Comparison of ENCODE assay signal across 15 mouse cellular contexts in genomic region chr10:7077389-7077808, GRCm38 (mm10). TPM values are rescaled to one million over a fixed set of nuclear protein-coding genes. Genes with fewer than 3 reads are reported as not detected.
DNase-seq lines count a peak whose midpoint lies in the region; ATAC-seq and TF ChIP-seq lines count a peak whose summit lies in the region.
"Had no signal": no experiment of that assay in that cellular context is flagged by ENCODE, and none has a peak within 500 bp of the region (broad histone marks: within the 10 kb centered on the region; RNA-seq: fewer than 3 reads in every experiment).

No protein-coding gene starts in this region.

- H3K4me3 ChIP-seq in kidney, embryonic 14.5 days (ENCODE audit: low read length) = no peak overlapping the region
- H3K4me3 ChIP-seq in lung, postnatal 0 days (ENCODE audit: low read depth, low read length) = no peak overlapping the region
- no peak overlapping the region for H3K4me3 ChIP-seq in lung, adult 2 months (replicated peaks; ENCODE audit: extremely low read depth, low read depth, low read length)
- H3K4me3 ChIP-seq: forebrain, embryonic 13.5 days; gastrocnemius, adult 2 months; left cerebral cortex, adult 2 months; neural tube, embryonic 15.5 days had no signal

- TF ChIP-seq POLR2A in lung, adult 2 months (IDR thresholded peaks at IDR 0.05; ENCODE audit: borderline replicate concordance, extremely low read depth, low read depth, low read length) = no peak

- no peaks in the 10 kb centered on the region for H3K36me3 ChIP-seq in kidney, embryonic 14.5 days (ENCODE audit: control insufficient read depth, insufficient read depth, low read length)
- no peaks in the 10 kb centered on the region for H3K36me3 ChIP-seq in lung, postnatal 0 days (ENCODE audit: insufficient read depth, low read length)
- H3K36me3 ChIP-seq: embryonic facial prominence, embryonic 15.5 days; neural tube, embryonic 15.5 days had no signal

- H3K9ac ChIP-seq in kidney, embryonic 14.5 days (ENCODE audit: low read depth, low read length) = no peak overlapping the region
- H3K9ac ChIP-seq in lung, postnatal 0 days (replicated peaks; ENCODE audit: low read depth) = no peak overlapping the region
- H3K9ac ChIP-seq: embryonic facial prominence, embryonic 15.5 days; forebrain, embryonic 13.5 days; neural tube, embryonic 15.5 days had no signal

- H3K4me2 ChIP-seq in kidney, embryonic 14.5 days (replicated peaks; ENCODE audit: low read depth, low read length) = no peak overlapping the region
- no peak overlapping the region for H3K4me2 ChIP-seq in lung, postnatal 0 days (replicated peaks; ENCODE audit: low read depth, low read length)
- H3K4me2 ChIP-seq: forebrain, embryonic 13.5 days; liver, embryonic 11.5 days had no signal

- WGBS in kidney, embryonic 14.5 days = 54% methylated on average over 7 of the region's 7 CpGs
- 47% methylated on average over 7 of the region's 7 CpGs for WGBS in lung, postnatal 0 days
- WGBS in lung, adult 2 months = 67% methylated on average over 7 of the region's 7 CpGs

- no peak for TF ChIP-seq CTCF in lung, postnatal 0 days (IDR thresholded peaks at IDR 0.05)
- no peak for TF ChIP-seq CTCF in lung, adult 2 months (IDR thresholded peaks at IDR 0.05; ENCODE audit: insufficient read depth, low read length)

- H3K9me3 ChIP-seq in kidney, embryonic 14.5 days (ENCODE audit: control insufficient read depth, low read length) = no peaks in the 10 kb centered on the region
- no peaks in the 10 kb centered on the region for H3K9me3 ChIP-seq in lung, postnatal 0 days (ENCODE audit: low read length)
- H3K9me3 ChIP-seq: embryonic facial prominence, embryonic 15.5 days; forebrain, embryonic 13.5 days; neural tube, embryonic 15.5 days had no signal

- TF ChIP-seq EP300 in lung, postnatal 0 days (IDR thresholded peaks at IDR 0.05) = no peak

- no peaks in the 10 kb centered on the region for H3K4me1 ChIP-seq in kidney, embryonic 14.5 days (ENCODE audit: control insufficient read depth, insufficient read depth, low read length)
- no peaks in the 10 kb centered on the region for H3K4me1 ChIP-seq in lung, postnatal 0 days (ENCODE audit: insufficient read depth, low read depth, low read length)
- no peaks in the 10 kb centered on the region for H3K4me1 ChIP-seq in lung, adult 2 months (ENCODE audit: control insufficient read depth, insufficient read depth, low read length)
- H3K4me1 ChIP-seq: forebrain, embryonic 13.5 days; neural tube, embryonic 15.5 days had no signal

- peak overlapping the region; percentile 65; the same call in 1 of the 2 replicates for H3K27ac ChIP-seq in kidney, embryonic 14.5 days (ENCODE audit: low read depth, low read length)
- no peak overlapping the region for H3K27ac ChIP-seq in lung, postnatal 0 days (ENCODE audit: low read length)
- H3K27ac ChIP-seq: forebrain, embryonic 13.5 days had no signal

- peak; percentile 47; the same call in 1 of the 2 replicates for ATAC-seq in kidney, embryonic 14.5 days (ENCODE audit: low FRiP score, low TSS enrichment)
- ATAC-seq in lung, postnatal 0 days = no peak
- ATAC-seq: CD4-positive, CD25-positive, alpha-beta regulatory T cell, adult 4 months had no signal

- H3K27me3 ChIP-seq in kidney, embryonic 14.5 days (ENCODE audit: control insufficient read depth, insufficient read depth, low read length) = no peaks in the 10 kb centered on the region
- no peaks in the 10 kb centered on the region for H3K27me3 ChIP-seq in lung, postnatal 0 days (replicated peaks; ENCODE audit: insufficient read depth, low read length)
- H3K27me3 ChIP-seq: embryonic facial prominence, embryonic 15.5 days; forebrain, embryonic 13.5 days; neural tube, embryonic 15.5 days had no signal

- no peak for DNase-seq in kidney, postnatal 14 days
- DNase-seq in lung, postnatal 0 days (ENCODE audit: low spot score) = peak; percentile 14
- no peak for DNase-seq in lung, adult 2 months
- DNase-seq in cerebellum, adult 9-10 months = peak; percentile 96
- no peak for DNase-seq in thymus, postnatal 36 days
- DNase-seq in spleen, postnatal 14 days (ENCODE audit: low spot score in 2 of 2) = no peak
- DNase-seq: gastrocnemius, adult 2 months; right cerebral cortex, adult 18-20 months had no signal

RNA-seq across cellular contexts. Expression of gene Ipcef1, which starts 25.1 kb away (rescaled TPM):
- polyA plus RNA-seq in kidney, embryonic 14.5 days (2014; fragmentation: Nextera tagmentation; extraction: Ambion mirVana) = 3.2 and 3.6 TPM in 2 replicates
- 0.27 and 0.29 TPM in 2 replicates for polyA plus RNA-seq in lung, postnatal 0 days (2015; fragmentation: Nextera tagmentation; extraction: Ambion mirVana)
- polyA plus RNA-seq in lung, adult 2 months (2012; rRNA removed) = 0.45 and 1.0 TPM in 2 replicates

Comparison
In these comparisons a context has a peak if more than half of its experiments do, and no peak if none do; other contexts are left out.
1. DNase-seq: peak in lung, postnatal 0 days (single experiment) and cerebellum, adult 9-10 months (single experiment); none in kidney, postnatal 14 days (single experiment), lung, adult 2 months (single experiment), thymus, postnatal 36 days (0 of 2) and spleen, postnatal 14 days (0 of 2).